Mouse (Mus musculus): Measurements from ENCODE around the gene Mcpt2.

DNA sequence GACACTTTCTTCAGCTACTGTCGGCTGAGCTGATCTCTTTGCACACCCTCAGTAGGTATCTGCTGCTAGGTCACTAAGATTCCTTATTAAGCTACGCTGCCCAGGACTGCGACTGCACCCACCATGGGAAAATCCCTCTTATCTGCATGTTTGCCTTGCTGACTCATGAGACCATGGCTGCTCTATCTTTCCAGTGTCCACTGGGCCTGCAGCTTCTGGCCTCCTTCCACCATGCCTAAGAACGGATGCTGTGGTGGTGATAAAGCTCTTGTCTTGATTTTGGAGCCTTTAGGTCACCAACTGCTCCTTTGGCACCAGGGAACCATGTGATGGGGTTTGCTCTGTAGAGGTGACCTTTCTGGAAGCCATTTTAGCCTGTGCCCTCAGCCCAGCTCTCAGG lies 15.9 kb downstream of the Mcpt2 start:
- TF ChIP-seq CTCF (IDR thresholded peaks at IDR 0.05; ENCODE audit: low read depth, low read length) (no peak), POLR2AphosphoS5 (IDR thresholded peaks at IDR 0.05; ENCODE audit: insufficient replicate concordance, low read depth, low read length) (no peak)
